Mouse (Mus musculus): ENCODE measurements around the gene Zfp759.
A peak's percentile ranks its signal among the peaks of the same experiment; 100 is the strongest.
"Not testable (repeated sequence)": the region's sequence is repeated elsewhere in the genome, so short reads cannot be mapped to it uniquely, and the experiment has no call there.

The Zfp759 gene

DNA sequence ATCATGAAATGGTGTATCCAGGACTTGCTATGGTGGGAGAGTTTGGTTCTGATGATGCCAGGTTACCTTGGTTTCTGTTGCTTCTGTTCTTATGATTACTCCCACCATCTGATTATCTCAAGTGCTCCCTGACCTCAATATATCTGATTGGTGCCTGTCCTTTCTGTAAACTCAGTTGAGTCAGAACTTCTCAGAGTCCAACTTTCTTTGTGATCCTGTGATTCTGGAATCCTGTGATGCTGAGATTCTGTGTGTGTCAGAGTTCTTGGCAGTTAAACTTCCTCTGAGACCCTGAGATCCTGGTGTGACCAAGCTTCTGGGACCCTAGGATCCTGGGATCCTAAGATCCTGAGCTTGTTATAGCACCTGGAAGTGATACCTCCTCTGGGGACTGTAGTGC lies at the start of gene Zfp759:
Gene Zfp759 (plus strand): TSS at position 301 of the 400 bp plus-strand sequence.
- DNase-seq (ENCODE audit: low spot score in 2 of 2) = not testable (repeated sequence)

DNA sequence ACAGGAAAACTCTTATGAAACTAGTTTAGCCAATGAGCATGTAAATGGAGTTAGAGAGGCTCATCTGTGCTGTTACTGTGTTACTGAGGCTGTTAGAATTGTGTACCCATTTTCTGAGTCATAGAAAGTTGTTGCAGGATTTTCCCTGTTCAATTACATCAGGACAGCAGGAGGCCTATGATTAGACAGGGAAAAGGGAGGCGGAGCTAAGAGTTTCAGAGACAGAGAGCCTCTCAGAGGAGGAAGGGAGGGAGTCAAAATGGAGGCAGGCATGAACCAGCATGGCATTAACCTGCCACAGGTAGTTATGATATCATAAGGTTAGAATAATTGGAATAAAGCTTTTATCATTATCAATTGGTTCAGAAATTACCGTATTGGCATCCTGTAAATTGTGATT lies 48.7 kb upstream of the Zfp759 start:
- no peak for DNase-seq (ENCODE audit: low spot score in 2 of 2)

DNA sequence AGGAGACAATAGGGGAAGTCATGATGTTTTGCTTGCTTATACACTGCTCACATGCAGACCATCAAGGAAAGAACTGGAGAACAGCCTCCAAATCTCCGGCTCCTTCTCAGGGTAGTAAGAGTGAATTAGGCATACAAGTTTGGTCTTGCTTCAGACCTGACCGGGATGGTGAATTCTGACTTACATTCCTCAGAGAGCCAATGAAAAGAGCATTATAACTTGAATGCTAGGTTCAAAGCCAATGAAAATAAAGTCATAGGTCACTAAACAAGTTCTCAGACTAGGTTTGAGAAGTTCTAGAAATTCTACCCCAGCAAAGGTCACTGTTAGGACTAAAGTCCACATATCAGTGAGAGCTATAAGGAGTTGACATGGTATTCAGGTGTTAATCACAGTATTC lies 44.2 kb upstream of the Zfp759 start:
- DNase-seq (ENCODE audit: low spot score in 2 of 2) = no peak

DNA sequence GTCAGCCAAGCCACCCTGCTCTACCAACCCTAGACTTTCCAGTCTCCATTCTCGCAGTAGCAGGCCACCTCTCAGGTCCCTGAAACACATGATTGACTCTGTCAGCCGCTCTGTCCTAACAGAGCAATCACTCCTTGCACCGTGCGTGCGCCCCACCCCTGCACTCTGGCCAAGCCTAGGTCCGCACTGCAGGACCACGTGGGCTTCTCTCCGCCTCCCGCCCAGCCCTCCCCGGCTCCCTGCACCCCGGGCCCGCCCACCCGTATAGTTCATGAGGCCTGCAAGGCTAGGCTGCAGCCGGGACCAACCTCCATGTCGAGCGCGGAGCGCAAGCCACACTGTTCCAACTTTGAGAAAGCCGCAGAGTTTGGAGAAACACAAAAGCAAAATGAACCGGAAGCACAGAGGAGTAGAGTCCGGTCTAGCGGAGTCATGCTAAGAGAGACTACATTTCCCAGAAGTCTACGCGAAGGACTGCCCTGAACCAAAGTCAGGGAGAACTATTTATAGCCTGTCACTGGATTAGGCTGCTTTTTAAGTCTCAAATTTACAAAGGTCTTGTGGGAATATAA lies 40.2 kb upstream of the Zfp759 start:
- peak; percentile 68 to 69 for DNase-seq (ENCODE audit: low spot score in 2 of 2)

DNA sequence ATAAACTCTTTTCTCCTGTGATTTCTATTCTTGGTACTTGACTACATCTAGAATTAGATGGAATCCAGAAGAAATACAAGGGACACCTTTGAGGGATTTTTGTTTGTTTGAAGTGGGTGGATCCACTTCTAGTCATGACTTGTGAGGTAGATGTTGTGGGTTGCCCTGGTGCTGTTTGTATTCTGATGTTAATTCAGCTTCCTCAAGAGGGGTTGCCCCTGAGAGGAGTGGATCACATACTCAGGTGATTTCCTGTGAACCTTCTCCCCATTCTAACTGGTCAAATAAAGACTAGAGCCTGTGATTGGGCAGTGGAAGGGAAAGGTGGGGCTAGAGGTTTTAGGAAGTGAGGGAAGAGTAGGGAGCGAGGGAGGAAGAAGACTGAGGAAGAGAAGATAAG lies 39.5 kb upstream of the Zfp759 start:
- DNase-seq (ENCODE audit: low spot score in 2 of 2) = no peak

DNA sequence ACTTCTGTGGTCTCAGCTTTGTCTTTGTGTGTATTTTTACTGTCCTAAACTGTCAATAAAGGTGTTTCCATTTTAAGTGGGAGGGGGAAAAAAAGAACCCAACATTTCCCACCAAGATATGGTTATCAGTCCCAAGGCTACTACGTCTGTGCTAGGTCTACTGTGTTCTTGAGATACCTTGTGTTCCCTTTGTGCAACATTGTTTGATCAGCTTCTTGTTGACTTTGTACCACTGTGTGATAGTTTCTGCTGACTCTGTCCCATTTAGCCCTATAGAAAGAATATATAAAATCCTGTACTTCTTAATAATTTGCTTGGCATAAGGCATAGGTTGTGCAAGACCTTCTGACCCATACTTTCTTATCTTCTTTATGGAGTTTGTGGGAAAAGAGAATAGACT lies 31.3 kb upstream of the Zfp759 start:
- no peak for DNase-seq (ENCODE audit: low spot score in 2 of 2)

DNA sequence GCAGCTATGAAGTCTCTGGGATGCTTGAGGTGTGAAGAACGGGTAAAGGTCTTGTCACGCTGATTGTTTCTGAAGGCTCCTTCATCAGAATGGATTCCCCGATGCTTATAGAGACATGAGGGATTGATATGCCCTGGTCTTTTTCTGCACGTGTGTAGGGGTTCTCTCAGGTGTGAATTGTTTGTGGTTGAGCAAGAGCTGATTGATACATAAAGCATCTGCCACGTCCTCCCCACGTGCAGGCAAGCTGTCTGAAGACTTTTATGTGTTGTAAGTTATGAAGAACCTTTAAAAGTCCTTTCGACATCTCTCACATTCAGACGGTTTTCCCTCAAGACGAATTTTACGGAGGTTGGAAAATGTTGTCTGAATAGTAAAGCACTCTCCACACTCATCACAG lies 23.6 kb upstream of the Zfp759 start, which contains the start of gene Zfp708:
Gene Zfp708 (minus strand): TSS at position 101 of the 400 bp plus-strand sequence.
- DNase-seq (ENCODE audit: low spot score in 2 of 2) = no peak

DNA sequence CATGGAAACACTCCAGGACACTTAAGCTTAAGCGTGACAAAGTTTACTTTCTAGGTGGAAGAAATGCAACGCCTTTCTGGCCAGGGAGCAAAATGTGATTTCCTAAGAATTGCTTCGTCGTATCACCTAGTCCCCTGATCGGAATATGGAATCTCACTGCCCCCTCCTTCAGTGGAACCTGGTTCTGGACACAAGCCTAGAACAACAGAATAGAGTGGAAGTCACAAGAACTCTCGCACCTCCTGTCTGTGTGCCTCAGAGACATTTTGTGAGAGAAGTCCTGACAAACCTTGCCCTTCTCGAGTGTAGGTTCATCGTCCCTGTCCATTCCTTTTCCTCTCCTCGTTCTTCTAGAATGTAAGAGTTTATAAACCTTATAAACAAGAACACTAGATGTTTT lies 13.8 kb upstream of the Zfp759 start:
- DNase-seq (ENCODE audit: low spot score in 2 of 2) = no peak

DNA sequence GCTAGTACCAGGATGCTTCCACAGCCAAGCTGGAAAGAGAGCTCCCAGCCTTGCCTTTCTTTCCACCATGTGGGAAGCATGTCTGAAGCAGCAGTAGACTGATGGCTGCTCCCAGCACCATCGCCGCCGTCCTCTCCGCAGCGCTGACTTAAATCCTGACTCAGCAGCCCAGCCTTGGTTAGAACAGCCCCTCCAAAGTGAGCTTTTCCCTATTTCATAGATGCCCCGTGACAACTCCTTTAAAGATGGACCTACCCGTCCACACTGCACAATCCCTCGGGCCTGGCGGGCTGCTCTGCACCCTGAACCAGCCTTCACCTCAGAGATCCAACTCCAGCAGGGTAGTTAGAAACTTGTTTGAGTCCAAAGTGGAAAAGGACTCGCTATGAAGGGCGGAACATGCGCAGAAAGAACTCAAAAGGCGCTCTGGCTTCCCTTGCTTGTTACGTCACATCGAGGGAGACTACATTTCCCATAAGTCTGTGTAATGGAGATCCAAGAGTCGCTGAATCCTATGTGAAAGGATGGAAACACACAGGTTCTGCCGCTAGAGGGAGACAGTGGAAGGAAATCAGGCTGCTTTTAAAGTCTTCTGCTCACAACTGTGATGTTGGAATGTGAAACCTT lies 13.2 kb upstream of the Zfp759 start, which contains the start of gene Gm28557:
Gene Gm28557 (minus strand): TSS at position 411 of the 627 bp plus-strand sequence.
- DNase-seq (ENCODE audit: low spot score in 2 of 2) = peak; percentile 92 to 95

DNA sequence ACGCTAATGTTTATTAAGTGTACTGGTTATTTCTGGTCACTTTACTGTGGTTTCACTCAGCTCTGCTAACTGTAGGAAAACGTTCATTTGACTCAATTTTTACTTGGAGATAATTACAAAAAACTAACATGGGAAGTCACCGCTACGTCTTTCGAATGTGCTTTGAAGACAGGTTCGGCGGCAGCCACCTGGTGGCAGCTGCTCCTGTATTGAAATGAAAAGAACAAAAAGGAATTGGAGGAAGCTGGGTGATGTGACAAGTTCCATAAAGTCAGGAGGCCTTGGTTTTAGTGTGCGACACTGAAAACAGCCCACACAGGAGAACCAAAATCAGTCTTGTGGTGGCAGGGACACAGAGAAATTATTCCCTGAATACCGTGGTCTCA lies 12.6 kb upstream of the Zfp759 start:
- no peak for DNase-seq (ENCODE audit: low spot score in 2 of 2)

DNA sequence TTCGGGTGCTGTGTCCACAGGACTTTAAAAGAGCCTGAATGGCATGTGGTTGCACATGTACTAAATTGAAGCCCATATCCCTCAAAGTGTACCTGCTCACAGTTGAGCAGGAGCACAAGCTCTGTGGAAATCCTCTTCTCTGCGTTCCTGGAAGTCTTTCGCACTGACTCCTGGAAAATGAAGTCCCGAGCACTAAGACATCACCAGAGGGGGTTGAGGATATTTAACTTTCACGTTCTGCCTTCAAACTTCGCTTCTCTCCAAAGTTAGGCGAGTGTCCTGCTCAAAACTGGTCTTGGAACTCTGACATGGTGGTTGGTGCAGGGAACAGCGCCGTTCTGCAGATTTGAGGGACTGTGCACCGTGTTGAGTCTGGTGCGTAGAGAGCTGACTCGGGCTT lies 9.4 kb upstream of the Zfp759 start:
- DNase-seq (ENCODE audit: low spot score in 2 of 2) = no peak

DNA sequence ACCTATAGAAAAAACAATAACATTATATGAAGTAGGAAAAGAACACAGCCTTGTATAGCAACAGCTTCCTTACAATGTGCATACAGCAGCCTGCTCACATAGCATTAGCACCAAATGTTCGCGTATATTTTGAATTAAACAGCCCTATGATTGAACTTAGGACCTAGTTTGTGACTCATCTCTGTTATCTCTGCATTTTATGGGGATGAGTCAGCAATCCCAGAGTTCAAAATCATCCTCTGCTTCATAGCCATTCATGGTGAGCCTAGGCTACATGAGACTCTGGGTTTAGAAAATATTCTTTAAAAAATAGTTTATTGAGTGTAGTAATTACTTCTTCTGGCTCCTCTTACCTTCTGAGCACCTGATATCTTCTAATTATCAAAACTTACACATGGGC lies 8.2 kb upstream of the Zfp759 start:
- DNase-seq (ENCODE audit: low spot score in 2 of 2) = no peak

DNA sequence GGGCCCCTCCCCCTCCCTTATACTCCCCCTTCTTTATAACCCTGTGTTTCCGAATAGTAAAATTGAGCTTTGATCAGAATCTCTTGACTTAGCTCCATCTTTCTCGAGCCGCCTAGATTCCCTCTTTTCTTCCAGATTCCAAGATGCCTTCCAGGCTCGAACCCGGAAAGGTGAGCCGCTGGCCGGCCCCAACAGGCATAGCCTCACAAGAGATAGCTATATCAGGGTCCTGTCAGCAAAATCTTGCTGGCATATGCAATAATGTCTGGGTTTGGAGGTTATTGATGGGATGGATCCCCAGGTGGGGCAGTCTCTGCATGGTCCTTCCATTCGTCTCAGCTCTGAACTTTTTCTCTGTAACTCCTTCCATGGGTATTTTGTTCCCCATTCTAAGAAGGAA lies 5.3 kb upstream of the Zfp759 start, which contains the start of gene Rslcan18:
Gene Rslcan18 (minus strand): TSS at position 101 of the 400 bp plus-strand sequence.
- DNase-seq (ENCODE audit: low spot score in 2 of 2) = not testable (repeated sequence)

DNA sequence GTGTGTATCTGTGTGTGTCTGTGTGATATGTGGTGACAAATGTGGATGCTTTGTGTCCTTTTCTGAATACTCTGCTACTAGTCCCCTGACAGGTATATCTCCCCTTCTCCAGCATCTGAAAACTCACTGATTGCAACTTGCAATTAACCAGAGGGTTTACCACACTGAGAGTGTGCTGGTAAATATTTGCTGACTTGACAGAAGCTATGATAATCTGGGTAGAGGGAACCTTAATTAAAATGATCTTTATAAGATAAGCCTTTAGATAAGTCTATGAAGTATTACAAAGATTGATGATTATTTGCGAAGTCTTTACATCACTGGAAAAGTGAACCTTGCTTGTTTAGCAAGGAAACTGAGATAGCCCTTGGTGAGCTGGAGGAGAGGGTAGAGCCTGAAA lies 3.0 kb downstream of the Zfp759 start:
- DNase-seq (ENCODE audit: low spot score in 2 of 2) = no peak

DNA sequence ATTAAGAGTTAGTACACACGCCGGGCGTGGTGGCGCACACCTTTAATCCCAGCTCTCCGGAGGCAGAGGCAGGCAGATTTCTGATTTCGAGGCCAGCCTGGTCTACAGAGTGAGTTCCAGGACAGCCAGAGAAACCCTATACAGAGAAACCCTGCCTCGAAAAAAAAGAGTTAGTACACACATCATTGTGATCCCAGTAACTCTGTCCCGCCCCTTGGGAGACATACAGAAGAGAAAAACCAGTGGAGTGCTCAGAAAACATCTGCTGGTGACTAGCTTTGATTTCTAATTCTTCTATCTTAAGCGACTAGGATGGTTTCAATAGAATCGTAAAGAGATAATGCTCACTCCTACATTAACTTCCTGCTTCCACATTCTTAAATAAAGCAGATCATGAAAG lies 6.0 kb downstream of the Zfp759 start:
- DNase-seq (ENCODE audit: low spot score in 2 of 2) = not testable (repeated sequence)

DNA sequence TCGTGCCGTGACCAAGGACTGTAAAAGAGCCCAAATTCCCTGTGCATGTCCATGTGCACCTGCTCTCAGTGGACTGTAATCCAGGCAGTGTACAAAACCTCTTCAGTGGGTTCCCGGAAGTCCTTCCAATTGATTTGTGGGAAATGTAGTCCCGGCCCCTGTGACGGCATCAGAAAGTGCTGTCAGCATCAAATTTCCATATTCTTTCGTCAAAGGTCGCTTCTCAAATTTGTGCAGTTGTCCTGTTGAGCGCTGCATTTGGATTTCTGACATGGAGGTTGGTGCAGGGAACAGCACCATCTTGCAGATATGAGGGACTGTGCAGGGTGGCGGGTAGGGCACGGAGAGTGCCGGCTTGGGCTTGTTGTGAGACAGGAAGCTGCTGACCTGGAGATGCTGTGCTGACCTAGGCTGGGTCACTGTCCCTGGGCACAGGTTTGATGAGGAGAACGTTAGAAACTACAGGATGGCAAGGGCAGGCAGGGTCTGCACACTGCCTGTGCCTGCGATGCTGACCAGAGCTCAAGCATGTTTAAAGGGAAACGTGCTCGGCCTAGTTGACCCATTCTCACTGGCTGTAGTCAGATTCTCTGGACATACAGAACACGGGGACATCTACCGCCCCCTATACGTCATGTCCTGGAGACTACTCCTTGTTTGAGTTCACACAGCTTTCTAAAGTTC lies 6.7 kb downstream of the Zfp759 start:
- DNase-seq (ENCODE audit: low spot score in 2 of 2) = peak; percentile 74 to 82

DNA sequence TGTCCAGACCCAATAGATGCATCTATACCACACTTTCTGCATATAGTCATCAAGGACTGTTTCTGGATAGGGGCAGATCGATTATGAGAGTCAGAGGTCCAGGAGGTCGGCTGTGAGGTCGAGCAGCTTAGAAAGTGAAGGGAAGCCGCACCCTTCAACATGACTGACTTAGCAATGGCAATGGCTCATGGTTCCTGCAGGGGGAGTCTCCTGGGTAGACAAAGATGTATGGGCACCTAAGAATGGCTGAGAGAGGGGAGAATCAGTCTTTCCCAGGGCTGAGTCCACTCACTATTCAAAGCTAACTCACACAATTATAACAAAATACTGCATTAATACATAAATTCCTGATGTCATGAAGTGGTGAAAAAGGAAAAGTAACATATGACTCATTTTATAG lies 44.7 kb downstream of the Zfp759 start:
- not testable (repeated sequence) for DNase-seq (ENCODE audit: low spot score in 2 of 2)

DNA sequence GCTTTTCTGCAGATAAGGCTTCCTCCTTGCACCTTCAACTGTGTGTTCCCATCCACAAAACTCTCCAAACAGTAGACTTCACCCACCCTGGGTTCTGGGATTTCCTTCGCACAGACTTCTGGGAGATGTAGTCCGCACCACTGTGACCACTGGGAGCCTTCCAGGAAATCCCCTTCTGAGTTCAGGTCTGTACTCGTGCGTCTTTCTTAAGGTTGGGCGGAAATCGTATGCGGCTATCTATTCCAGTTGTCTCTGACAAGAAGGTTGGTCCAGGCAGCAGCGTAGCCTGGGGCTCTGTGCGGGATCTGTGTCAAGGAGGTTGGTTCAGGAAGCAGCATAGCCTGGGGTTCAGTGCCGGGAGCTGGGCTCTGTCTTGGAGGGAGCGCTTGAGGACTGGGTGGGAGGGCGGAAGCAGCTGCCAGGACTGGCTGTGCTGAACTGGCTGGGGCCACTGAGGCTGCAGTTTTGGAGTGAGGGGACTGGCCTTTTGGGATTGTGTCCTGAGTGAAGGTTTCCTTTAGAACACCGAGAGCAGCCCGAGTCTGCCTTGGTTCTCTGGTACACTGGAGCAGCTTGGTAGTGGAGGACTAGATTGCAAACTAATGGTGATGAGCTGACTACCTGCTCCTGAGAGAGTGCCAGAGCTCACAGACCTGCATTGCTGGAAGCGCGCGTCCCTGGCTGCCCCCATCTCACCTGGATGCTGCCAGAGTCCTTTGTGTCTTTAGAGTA lies 51.7 kb downstream of the Zfp759 start, which contains the start of gene Rsl1:
Gene Rsl1 (plus strand): TSS at position 192 of the 732 bp plus-strand sequence.
- DNase-seq (ENCODE audit: low spot score in 2 of 2) = peak; percentile 82 to 84

DNA sequence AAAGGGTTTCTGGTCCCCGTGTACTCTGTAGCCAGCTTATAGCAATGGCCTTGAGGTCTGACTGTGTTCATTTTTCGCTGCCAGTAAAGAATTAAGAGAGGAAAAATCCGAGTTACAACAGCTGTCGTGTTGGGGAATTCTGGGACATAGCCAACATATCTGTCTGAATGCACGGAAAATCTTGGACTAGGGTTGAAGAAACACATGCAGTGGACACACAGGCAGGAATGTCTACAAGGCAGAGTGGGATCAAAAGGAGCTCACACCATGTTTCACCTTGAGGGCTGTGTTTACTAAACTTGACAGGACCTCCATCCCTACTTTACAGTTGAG lies 52.2 kb downstream of the Zfp759 start:
- DNase-seq (ENCODE audit: low spot score in 2 of 2) = no peak

Data from spleen, postnatal 36 days (tissue).